Mouse (Mus musculus) kidney, postnatal 0 days (tissue): ENCODE measurements at regions not wholly inside any gene's neighbourhood (a gene's known extent, or its start where the extent isn't known, plus 50 kb on each side); places are given as distances from the start of the nearest gene placed in this dataset.

Source experiments
- ATAC-seq: fragments of 200-750 bp; cut with Nextera tagmentation; replicated peaks from 2 replicates; pipeline ENCODE4 v1.8.0; 2017; ENCODE audit warnings: low read depth, moderate number of reproducible peaks, moderate TSS enrichment, moderate library complexity; ENCODE audit not compliant: low FRiP score
- DNase-seq: peaks from one replicate; pipeline ENCODE4 v3.0.0-alpha.2; 2016; ENCODE audit warnings: low spot score
- H3K27ac ChIP-seq: fragments of 300-500 bp; sonication (generic); 2 replicates; pipeline ENCODE4 v1.5.1; 2014; ENCODE audit warnings: mild to moderate bottlenecking
- H3K27me3 ChIP-seq: fragments of 300-500 bp; sonication (generic); 2 replicates; pipeline ENCODE4 v1.6.1; 2014; ENCODE audit warnings: low read length, mixed read lengths; ENCODE audit not compliant: insufficient read depth
- H3K36me3 ChIP-seq: fragments of 300-500 bp; sonication (generic); 2 replicates; pipeline ENCODE4 v1.6.1; 2014; ENCODE audit warnings: low read length, mixed read lengths; ENCODE audit not compliant: insufficient read depth
- H3K4me1 ChIP-seq: fragments of 300-500 bp; sonication (generic); replicated peaks from 2 replicates; pipeline ENCODE4 v1.6.1; 2014; ENCODE audit warnings: antibody characterized with exemption, low read length, mixed read lengths; ENCODE audit not compliant: insufficient read depth
- H3K4me2 ChIP-seq: fragments of 300-500 bp; sonication (generic); 2 replicates; pipeline ENCODE4 v1.6.1; 2014; ENCODE audit warnings: mild to moderate bottlenecking, low read length, moderate library complexity, mixed read lengths
- H3K4me3 ChIP-seq: fragments of 300-500 bp; sonication (generic); replicated peaks from 2 replicates; pipeline ENCODE4 v1.5.1; 2014; ENCODE audit warnings: low read depth, low read length
- H3K9ac ChIP-seq: fragments of 300-500 bp; sonication (generic); 2 replicates; pipeline ENCODE4 v1.6.1; 2014; ENCODE audit warnings: low read depth, low read length
- H3K9me3 ChIP-seq: fragments of 300-500 bp; sonication (generic); replicated peaks from 2 replicates; pipeline ENCODE4 v1.6.1; 2016; ENCODE audit warnings: low read length, inconsistent platforms, mixed read lengths
- CTCF ChIP-seq: IDR thresholded peaks from 2 replicates; pipeline ENCODE4 v1.5.1; 2016; ENCODE audit warnings: antibody characterized with exemption, low read depth, mild to moderate bottlenecking, moderate library complexity
- WGBS: fragments of 180-500 bp; shearing (Covaris S2); extraction: QIAGEN DNeasy Blood & Tissue Kit; methylation state at CpG from one replicate; pipeline ENCODE4 v1.1.7; 2014; 5-methylcytosine and 5-hydroxymethylcytosine counted together

DNA sequence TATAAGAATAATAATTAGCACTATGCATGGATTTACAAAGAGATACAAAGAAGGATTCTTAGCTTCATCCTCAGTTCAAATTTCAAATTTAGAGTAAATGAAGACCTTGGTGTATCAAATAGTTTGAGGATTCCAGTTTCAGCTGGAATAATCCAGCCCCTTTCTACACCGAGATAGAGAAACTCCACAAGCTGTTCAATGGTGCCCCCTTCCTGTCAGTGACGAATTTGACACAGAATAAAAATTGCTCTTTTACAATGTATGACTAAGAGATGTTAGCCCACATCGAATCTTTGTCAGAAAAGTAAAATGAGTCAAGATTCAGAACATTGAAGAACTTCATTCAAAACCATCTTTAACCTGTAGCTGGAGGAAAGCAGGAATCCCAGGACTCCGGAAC, 145.9 kb upstream of the Nt5c1b start:
- Histone ChIP-seq H3K4me1 (no peaks in the 10 kb centered on the region), H3K9ac (no peak overlapping the region), H3K36me3 (no peaks in the 10 kb centered on the region), H3K9me3 (no peaks in the 10 kb centered on the region), H3K4me3 (no peak overlapping the region), H3K27me3 (no peaks in the 10 kb centered on the region), H3K27ac (no peak overlapping the region), H3K4me2 (no peak overlapping the region)
- peak; percentile 87 for TF ChIP-seq CTCF
- ATAC-seq (peak; percentile 52; the same call in 1 of the 2 replicates), DNase-seq (peak; percentile 84)
- WGBS: 26% methylated on average over 4 of the region's 4 CpGs

DNA sequence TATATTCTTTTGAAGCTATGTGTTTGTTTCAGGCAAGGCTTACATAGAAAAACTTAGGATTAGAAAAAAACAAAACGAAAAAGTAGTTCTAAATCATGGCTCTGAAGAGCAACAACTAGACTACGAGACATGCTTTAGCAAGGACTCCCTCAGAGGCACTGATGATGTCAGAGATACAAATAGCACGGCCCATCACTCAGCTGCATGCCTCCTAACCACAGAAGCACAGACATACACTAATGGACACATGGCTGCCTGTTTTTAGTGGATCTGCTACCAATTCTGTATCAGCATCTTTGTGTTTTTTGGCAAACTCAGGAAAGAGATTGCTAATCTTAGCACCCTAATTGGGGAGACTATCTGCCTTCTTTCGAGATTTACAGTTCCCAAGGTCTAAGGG, 138.6 kb upstream of the Nt5c1b start:
- 21% methylated on average over 4 of the region's 4 CpGs for WGBS
- no peak for TF ChIP-seq CTCF
- ATAC-seq: peak; percentile 75
- peak; percentile 67 for DNase-seq
- Histone ChIP-seq H3K27ac (peak overlapping the region; percentile 3; the same call in 1 of the 2 replicates), H3K4me1 (peaks cover 5% of the 10 kb centered on the region; the same call in 1 of the 2 replicates), H3K36me3 (no peaks in the 10 kb centered on the region), H3K4me2 (no peak overlapping the region), H3K27me3 (no peaks in the 10 kb centered on the region), H3K9me3 (no peaks in the 10 kb centered on the region), H3K9ac (no peak overlapping the region), H3K4me3 (no peak overlapping the region)

DNA sequence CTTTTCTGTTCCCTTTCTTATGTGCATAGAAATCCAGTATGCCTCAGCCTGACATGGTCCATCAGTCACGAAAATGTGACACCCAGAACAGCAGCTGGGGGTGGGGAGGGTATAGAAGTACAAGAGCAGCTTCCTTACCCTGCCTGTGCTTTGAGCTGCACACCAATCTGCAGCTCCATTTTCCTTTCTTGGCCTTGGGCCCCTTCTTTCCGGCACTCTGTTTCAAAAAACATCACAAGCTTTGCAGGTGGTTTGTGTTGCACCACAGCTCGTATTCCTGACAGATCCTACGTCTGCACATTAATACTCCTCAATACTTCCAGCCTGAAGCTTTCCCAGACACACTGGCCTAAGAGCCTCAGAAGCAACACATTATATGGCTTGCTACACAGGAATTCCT, 138.1 kb upstream of the Nt5c1b start:
- WGBS: 12% methylated on average over 4 of the region's 4 CpGs
- Histone ChIP-seq H3K27me3 (no peaks in the 10 kb centered on the region), H3K4me3 (no peak overlapping the region), H3K4me2 (no peak overlapping the region), H3K36me3 (no peaks in the 10 kb centered on the region), H3K9ac (no peak overlapping the region), H3K4me1 (peaks cover 5% of the 10 kb centered on the region; the same call in 1 of the 2 replicates), H3K27ac (peak overlapping the region; percentile 3; the same call in 1 of the 2 replicates), H3K9me3 (no peaks in the 10 kb centered on the region)
- TF ChIP-seq CTCF: no peak
- ATAC-seq (peak; percentile 88), DNase-seq (no peak)

DNA sequence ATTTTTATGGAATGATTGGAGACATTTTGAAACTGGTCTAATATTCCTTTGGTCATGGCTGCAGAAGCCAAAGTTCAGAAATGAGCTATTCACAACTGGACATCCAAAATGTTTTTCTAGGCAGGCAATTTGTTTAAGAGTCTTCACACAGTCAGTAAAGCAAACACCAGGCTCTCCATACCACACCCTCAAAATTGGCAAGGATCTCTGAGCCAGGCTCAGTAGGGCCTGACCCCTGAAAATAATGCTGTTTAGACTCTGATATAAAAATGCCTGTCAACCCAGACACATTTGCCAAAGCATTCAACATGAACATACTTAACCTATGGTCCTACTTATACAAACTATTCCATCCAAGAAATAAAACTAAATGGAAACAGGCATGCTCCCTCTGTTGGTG, 121.7 kb upstream of the Nt5c1b start:
- no peaks in the 10 kb centered on the region for H3K27me3 ChIP-seq
- peak; percentile 11 for DNase-seq
- no peak for ATAC-seq
- H3K4me3 ChIP-seq: no peak overlapping the region
- no peaks in the 10 kb centered on the region for H3K4me1 ChIP-seq
- 0 out of 2 replicates have a peak, but pooled peaks have one; percentile 18 for TF ChIP-seq CTCF
- H3K9me3 ChIP-seq: no peaks in the 10 kb centered on the region
- H3K27ac ChIP-seq: no peak overlapping the region
- no peak overlapping the region for H3K9ac ChIP-seq
- H3K36me3 ChIP-seq: no peaks in the 10 kb centered on the region
- no peak overlapping the region for H3K4me2 ChIP-seq

DNA sequence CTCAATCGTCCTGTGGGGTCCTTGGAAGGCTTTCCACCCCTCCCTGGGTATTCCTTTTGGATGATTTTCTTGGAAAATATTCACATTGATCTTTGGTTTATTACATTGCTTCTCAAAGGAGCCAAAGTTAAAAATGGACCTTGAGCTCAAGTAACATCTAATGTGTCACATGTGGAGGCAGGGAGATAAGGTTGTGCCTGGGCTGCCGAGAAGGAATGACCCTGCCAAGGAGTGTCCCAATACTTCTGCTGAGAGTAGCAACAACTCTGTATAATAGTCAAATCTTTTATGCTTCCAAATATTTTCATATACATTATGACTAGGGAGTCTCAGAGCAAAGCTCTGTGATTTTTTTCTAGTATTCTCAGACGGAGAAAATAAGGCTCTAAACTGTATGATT, 113.4 kb upstream of the Nt5c1b start:
- Histone ChIP-seq H3K27ac (no peak overlapping the region), H3K4me1 (no peaks in the 10 kb centered on the region), H3K4me3 (no peak overlapping the region), H3K4me2 (no peak overlapping the region), H3K9me3 (no peaks in the 10 kb centered on the region), H3K9ac (no peak overlapping the region), H3K27me3 (no peaks in the 10 kb centered on the region), H3K36me3 (no peaks in the 10 kb centered on the region)
- 58% methylated on average over 3 of the region's 3 CpGs for WGBS
- ATAC-seq: no peak
- no peak for TF ChIP-seq CTCF
- DNase-seq: no peak

DNA sequence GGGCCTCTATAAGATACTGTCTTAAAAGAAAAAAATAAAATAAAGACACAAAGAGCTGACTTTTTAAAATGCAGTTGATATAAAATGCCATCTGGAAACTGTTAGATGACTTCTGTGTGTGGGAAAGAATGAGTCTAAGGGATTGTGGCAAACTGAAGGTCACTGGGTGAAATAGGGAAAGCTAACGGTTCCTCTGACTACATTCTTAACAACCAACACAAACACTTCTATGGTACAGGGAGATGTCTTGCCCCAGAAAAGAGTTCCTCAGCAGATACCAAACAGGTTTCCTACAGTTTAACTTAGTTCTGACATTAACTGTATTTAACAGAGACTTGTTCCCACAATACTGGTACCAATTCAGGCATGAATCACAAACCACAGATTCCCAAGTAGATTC, 103.6 kb upstream of the Nt5c1b start:
- H3K36me3 ChIP-seq: no peaks in the 10 kb centered on the region
- 69% methylated on average over 1 of the region's 1 CpGs for WGBS
- H3K9me3 ChIP-seq: no peaks in the 10 kb centered on the region
- no peak for ATAC-seq
- H3K4me3 ChIP-seq: no peak overlapping the region
- H3K4me1 ChIP-seq: no peaks in the 10 kb centered on the region
- DNase-seq: no peak
- H3K9ac ChIP-seq: no peak overlapping the region
- no peak overlapping the region for H3K27ac ChIP-seq
- H3K4me2 ChIP-seq: no peak overlapping the region
- H3K27me3 ChIP-seq: no peaks in the 10 kb centered on the region
- TF ChIP-seq CTCF: no peak

DNA sequence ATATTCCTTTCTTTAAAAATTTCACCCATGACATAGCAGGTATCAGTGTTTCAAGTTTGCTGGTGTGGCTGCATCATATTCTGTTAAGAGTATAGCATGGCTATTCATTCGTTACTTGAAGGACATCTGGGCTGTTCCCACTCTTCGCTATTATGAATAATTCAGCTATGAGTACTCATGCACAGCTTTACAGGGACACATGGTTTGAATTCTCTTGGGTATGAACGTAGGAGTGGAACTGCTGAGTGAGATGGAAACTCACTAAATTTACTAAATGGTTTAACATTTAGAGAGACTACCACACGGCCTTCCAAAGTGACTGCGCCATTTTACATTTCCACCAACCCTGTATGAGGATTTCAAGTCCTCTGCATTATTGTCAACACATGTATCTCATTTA, 97.7 kb upstream of the Nt5c1b start:
- no peak overlapping the region for H3K4me3 ChIP-seq
- DNase-seq (no peak), ATAC-seq (no peak)
- 92% methylated on average over 5 of the region's 5 CpGs for WGBS
- H3K9ac ChIP-seq: no peak overlapping the region
- H3K4me1 ChIP-seq: no peaks in the 10 kb centered on the region
- H3K4me2 ChIP-seq: no peak overlapping the region
- TF ChIP-seq CTCF: no peak
- no peak overlapping the region for H3K27ac ChIP-seq
- H3K27me3 ChIP-seq: no peaks in the 10 kb centered on the region
- no peaks in the 10 kb centered on the region for H3K9me3 ChIP-seq
- no peaks in the 10 kb centered on the region for H3K36me3 ChIP-seq
